Mouse (Mus musculus) liver, embryonic 14.5 days (tissue): Measurements from ENCODE around the gene Nrros.

Experiments
- CTCF ChIP-seq: IDR thresholded peaks from 2 replicates; pipeline ENCODE4 v1.5.1; 2016; ENCODE audit warnings: antibody characterized with exemption, low read depth, control low read depth
- EP300 ChIP-seq: IDR thresholded peaks from 2 replicates; pipeline ENCODE4 v1.6.1; 2016; ENCODE audit warnings: antibody characterized with exemption, low read depth

DNA sequence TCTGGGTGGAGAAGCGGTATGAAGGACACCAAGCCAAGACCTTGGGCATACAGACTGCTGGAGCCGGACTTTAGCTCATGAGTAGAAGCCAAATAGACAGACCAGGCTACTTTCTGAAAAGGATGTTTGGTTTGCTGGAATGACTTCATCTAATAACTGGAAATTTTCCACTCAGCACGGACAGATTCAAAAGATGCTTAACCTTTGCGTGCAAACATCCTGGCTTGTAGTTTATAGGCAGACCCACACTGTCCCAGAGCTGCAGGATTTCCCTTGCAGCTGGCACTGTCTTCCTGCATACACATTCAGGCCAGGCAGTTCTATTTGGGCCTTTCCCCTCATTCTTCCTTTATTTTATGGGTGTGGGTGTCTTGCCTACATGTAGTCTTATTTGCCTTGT, 38.3 kb downstream of the Nrros start:
- no peak for TF ChIP-seq EP300
- no peak for TF ChIP-seq CTCF
